Mouse (Mus musculus) intestine, embryonic 16.5 days (tissue): ENCODE measurements at regions not wholly inside any gene's neighbourhood (a gene's known extent, or its start where the extent isn't known, plus 50 kb on each side); places are given as distances from the start of the nearest gene placed in this dataset.

Source experiments
- ATAC-seq: fragments of 200-750 bp; cut with Nextera tagmentation; 2 replicates; pipeline ENCODE4 v1.8.0; 2017; ENCODE audit warnings: moderate TSS enrichment, moderate library complexity
- H3K27ac ChIP-seq: fragments of 300-500 bp; sonication (generic); 2 replicates; pipeline ENCODE4 v1.5.1; 2014; ENCODE audit warnings: mild to moderate bottlenecking, low read length
- H3K27me3 ChIP-seq: fragments of 300-500 bp; sonication (generic); replicated peaks from 2 replicates; pipeline ENCODE4 v1.6.1; 2014; ENCODE audit warnings: low read length, control low read depth, mixed read lengths; ENCODE audit not compliant: control insufficient read depth, insufficient read depth
- H3K36me3 ChIP-seq: fragments of 300-500 bp; sonication (generic); 2 replicates; pipeline ENCODE4 v1.6.1; 2014; ENCODE audit warnings: low read length, control low read depth; ENCODE audit not compliant: control insufficient read depth, insufficient read depth
- H3K4me1 ChIP-seq: fragments of 300-500 bp; sonication (generic); 2 replicates; pipeline ENCODE4 v1.6.1; 2014; ENCODE audit warnings: low read length, control low read depth, mixed read lengths; ENCODE audit not compliant: control insufficient read depth, insufficient read depth
- H3K4me2 ChIP-seq: fragments of 300-500 bp; sonication (generic); 2 replicates; pipeline ENCODE4 v1.6.1; 2014; ENCODE audit warnings: low read depth, low read length, control low read depth
- H3K4me3 ChIP-seq: fragments of 300-500 bp; sonication (generic); 2 replicates; pipeline ENCODE4 v1.5.1; 2014; ENCODE audit warnings: mild to moderate bottlenecking, low read length
- H3K9ac ChIP-seq: fragments of 300-500 bp; sonication (generic); 2 replicates; pipeline ENCODE4 v1.6.1; 2014; ENCODE audit warnings: low read depth, low read length
- H3K9me3 ChIP-seq: fragments of 300-500 bp; sonication (generic); 2 replicates; pipeline ENCODE4 v1.6.1; 2016; ENCODE audit warnings: low read length, control low read depth; ENCODE audit not compliant: control insufficient read depth
- WGBS: fragments of 180-500 bp; shearing (Covaris S2); extraction: QIAGEN DNeasy Blood & Tissue Kit; methylation state at CpG from one replicate; pipeline ENCODE4 v1.1.7; 2014; 5-methylcytosine and 5-hydroxymethylcytosine counted together

DNA sequence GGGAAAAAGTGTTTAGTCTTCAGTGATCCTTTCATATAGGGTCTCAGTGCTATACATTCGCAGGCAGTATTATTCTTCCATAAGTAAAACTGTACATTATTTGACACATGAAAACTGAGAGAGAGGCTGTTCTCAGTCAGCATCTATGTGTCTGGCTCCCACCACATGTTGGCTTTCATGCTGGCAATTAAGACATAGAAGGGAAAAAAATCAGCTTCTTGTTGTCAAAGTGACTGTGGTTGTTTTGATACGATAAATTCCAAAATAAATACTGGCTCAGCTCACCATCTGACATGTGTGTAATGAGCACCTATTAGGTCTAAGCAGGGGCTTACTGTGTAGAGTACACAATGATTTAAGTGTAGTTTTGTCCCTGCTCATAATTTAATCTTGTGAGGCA lies 251.0 kb upstream of the Hnrnpa3 start:
- Histone ChIP-seq H3K27ac (no peak overlapping the region), H3K9ac (no peak overlapping the region), H3K9me3 (no peaks in the 10 kb centered on the region), H3K4me2 (no peak overlapping the region), H3K4me1 (no peaks in the 10 kb centered on the region), H3K4me3 (no peak overlapping the region), H3K27me3 (no peaks in the 10 kb centered on the region), H3K36me3 (no peaks in the 10 kb centered on the region)
- ATAC-seq: no peak
- WGBS: 90% methylated on average over 2 of the region's 2 CpGs

DNA sequence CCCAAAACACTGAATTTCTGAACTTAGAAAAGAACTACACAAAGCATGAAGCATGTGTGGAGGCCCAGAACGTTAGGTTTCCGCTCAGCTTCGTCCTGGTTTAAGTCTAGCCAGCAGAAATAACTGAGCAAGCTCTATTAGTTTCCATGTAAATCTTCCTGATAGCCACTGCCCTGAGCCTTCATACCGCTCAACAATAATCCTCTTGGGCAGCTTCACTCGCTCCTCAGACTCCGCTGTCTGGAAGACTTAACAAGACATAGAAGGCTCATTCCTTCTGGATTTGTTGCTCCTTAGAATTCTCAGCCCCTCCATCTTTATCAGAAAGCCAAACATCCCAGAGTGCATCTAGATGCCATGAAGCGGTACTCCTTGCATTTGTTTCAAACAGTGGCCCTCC lies 249.3 kb upstream of the Hnrnpa3 start:
- ATAC-seq: no peak

DNA sequence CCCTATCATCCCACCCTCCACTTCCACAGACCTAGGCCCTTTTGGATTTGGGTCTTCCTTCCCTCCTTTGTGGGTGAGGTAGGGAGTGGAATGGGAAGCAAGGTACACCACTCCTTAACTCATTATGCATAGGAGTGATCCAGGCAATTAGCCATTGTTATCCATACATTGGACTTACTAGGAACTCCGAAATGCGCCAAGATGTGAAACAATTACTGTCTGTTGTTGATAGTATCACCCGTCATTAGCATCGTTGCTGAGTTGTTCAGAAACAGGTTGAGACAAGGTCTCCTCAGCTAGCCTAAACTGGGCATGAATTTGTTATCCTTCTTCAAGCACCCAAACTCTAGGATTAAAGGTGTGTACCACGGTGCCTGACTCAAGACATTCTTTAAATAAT lies 246.3 kb upstream of the Hnrnpa3 start:
- H3K9me3 ChIP-seq: no peaks in the 10 kb centered on the region
- WGBS: 92% methylated on average over 5 of the region's 5 CpGs
- H3K4me3 ChIP-seq: no peak overlapping the region
- no peak overlapping the region for H3K27ac ChIP-seq
- no peak for ATAC-seq
- no peaks in the 10 kb centered on the region for H3K27me3 ChIP-seq
- H3K4me2 ChIP-seq: no peak overlapping the region
- no peaks in the 10 kb centered on the region for H3K4me1 ChIP-seq
- H3K36me3 ChIP-seq: no peaks in the 10 kb centered on the region
- no peak overlapping the region for H3K9ac ChIP-seq

More for the DNA sequence above, 249.3 kb upstream of the Hnrnpa3 start:
- Histone ChIP-seq H3K27ac (no peak overlapping the region), H3K4me3 (no peak overlapping the region), H3K9me3 (no peaks in the 10 kb centered on the region), H3K36me3 (no peaks in the 10 kb centered on the region), H3K4me2 (no peak overlapping the region), H3K27me3 (no peaks in the 10 kb centered on the region), H3K9ac (no peak overlapping the region), H3K4me1 (no peaks in the 10 kb centered on the region)
- 89% methylated on average over 7 of the region's 7 CpGs for WGBS

DNA sequence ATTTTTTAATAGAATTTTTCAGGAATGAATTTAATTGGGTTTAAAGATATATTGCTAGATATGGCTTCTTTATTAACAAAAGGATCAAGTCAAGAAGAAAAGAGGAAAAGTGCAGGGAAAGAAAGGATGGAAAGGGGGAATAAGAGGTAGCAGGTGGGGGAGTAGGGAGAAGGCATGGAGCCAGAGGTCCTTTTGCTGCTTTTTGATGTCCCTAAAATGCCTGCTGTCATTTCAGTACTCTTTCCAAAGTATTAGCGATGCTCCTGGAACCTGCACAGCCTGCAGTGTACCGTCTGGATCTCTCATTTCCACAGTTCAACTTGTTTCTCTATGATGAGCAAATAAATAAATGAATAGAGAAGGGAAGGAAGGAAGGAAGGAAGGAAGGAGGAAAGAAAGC lies 240.4 kb upstream of the Hnrnpa3 start:
- no peak overlapping the region for H3K4me2 ChIP-seq
- H3K9ac ChIP-seq: no peak overlapping the region
- H3K4me1 ChIP-seq: peaks cover under 1% of the 10 kb centered on the region
- no peaks in the 10 kb centered on the region for H3K27me3 ChIP-seq
- H3K9me3 ChIP-seq: no peaks in the 10 kb centered on the region
- no peak overlapping the region for H3K4me3 ChIP-seq
- H3K27ac ChIP-seq: no peak overlapping the region
- WGBS: 85% methylated on average over 2 of the region's 2 CpGs
- H3K36me3 ChIP-seq: no peaks in the 10 kb centered on the region
- ATAC-seq: no peak

DNA sequence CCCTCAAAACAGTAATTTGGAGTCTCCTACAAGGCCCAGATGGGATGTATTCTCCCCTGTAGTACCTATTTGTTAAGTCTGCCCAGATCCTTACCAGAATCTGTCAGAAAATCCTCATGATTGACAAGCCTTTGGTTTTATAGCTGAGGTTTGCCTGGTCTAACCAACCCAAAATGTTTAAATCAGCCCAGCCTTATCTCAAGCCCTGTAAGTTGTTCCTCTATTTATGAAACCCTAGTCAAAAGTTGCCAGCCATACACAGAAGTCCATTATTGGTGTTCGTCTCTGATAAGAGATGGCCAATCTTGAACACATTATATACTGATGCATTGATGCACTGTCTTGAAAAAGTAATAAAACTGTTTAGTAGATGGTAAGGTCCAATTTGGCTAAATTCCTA lies 239.9 kb upstream of the Hnrnpa3 start:
- no peak overlapping the region for H3K27ac ChIP-seq
- 92% methylated on average over 1 of the region's 1 CpGs for WGBS

DNA sequence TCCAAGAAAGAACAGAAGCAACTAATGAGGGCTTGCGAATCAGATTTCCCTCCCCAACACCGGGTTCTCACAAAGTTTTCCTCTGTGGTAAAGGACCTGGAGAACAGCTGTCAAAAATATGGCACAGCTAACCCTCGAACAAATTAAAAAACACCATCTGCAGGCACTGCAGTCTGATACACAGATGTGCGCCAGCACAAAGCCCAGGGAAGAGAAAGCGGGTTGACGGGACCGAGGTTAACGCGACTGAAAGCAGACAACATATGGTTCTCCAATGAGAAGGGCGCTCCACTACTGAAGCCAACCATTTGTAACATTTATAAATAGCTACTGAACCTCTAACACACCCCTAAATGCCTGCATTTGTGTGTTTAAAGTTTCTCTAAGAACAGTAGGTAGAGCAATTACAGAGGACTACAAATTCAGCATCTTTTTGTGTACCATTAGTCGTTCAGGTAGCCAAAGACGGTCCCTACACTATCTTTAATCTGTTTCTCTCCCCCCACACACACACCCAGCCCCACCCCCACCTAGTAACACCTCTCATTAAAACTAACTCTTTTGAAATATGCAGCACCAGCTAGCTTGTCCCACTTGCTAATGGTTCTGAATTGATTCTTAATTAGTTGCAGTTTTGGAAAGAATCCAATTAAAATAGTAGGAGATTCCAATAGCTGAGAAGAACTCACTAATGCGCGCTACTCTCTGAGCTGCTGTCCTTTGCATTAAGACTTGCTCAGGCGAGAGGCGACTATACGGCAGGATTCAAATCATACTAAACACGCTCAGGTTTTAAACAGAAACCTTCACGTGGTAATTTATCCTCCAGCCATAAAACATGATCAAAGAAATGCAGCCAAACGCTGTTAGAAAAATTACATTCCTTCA lies 236.0 kb upstream of the Hnrnpa3 start:
- no peak for ATAC-seq
- H3K9ac ChIP-seq: no peak overlapping the region
- no peaks in the 10 kb centered on the region for H3K27me3 ChIP-seq
- H3K27ac ChIP-seq: no peak overlapping the region
- no peaks in the 10 kb centered on the region for H3K9me3 ChIP-seq
- no peak overlapping the region for H3K4me2 ChIP-seq
- 60% methylated on average over 20 of the region's 20 CpGs for WGBS
- H3K4me3 ChIP-seq: no peak overlapping the region
- H3K4me1 ChIP-seq: peaks cover 4% of the 10 kb centered on the region
- no peaks in the 10 kb centered on the region for H3K36me3 ChIP-seq

More for the DNA sequence above, 239.9 kb upstream of the Hnrnpa3 start:
- H3K4me2 ChIP-seq: no peak overlapping the region
- no peaks in the 10 kb centered on the region for H3K9me3 ChIP-seq
- peaks cover 4% of the 10 kb centered on the region for H3K4me1 ChIP-seq
- no peak for ATAC-seq
- no peaks in the 10 kb centered on the region for H3K27me3 ChIP-seq
- no peaks in the 10 kb centered on the region for H3K36me3 ChIP-seq
- H3K9ac ChIP-seq: no peak overlapping the region
- no peak overlapping the region for H3K4me3 ChIP-seq

DNA sequence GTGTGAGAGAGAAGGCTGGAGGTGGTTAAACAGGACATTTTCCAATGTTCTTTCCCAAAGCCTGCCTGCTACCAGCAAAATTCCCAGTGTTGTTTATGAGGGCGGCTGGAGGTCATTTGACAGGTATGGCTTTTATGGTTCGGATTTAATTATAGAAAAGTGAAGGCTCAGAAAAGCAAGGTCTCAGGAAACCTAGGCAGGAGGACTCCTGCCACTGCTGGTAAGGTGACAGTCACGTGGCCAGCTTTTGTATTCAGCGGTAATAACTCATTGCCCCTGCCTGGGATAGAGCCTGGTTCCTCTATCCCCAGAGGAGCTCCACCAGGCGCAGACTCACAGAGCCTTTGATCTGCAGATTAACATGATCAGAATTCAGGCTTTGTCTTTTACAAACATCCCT lies 235.2 kb upstream of the Hnrnpa3 start:
- Histone ChIP-seq H3K9ac (no peak overlapping the region), H3K27me3 (no peaks in the 10 kb centered on the region), H3K9me3 (no peaks in the 10 kb centered on the region), H3K4me2 (no peak overlapping the region), H3K36me3 (no peaks in the 10 kb centered on the region), H3K4me1 (peaks cover 4% of the 10 kb centered on the region), H3K27ac (no peak overlapping the region), H3K4me3 (no peak overlapping the region)
- WGBS: 34% methylated on average over 5 of the region's 5 CpGs
- ATAC-seq: no peak

DNA sequence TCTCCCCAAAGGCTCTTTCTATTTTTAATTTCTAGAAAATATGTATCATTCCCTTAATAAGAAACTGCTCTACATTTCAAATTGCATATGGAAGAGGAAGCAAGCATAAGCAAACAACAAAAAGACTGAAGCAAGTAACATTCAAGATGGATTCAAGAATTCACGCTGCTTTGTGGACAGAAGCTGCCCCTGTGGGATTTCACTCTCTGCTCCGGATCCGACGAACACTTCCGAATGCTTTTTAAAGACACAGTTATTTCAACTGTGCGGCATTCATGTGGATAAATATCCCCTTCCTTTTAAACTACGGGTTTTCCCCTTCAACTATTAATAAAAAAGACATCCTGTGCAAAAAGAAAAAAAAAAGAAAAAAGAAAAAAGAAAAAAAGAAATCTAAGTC lies 234.7 kb upstream of the Hnrnpa3 start:
- Histone ChIP-seq H3K4me2 (no peak overlapping the region), H3K4me1 (peaks cover 4% of the 10 kb centered on the region)
- WGBS: 40% methylated on average over 7 of the region's 7 CpGs

DNA sequence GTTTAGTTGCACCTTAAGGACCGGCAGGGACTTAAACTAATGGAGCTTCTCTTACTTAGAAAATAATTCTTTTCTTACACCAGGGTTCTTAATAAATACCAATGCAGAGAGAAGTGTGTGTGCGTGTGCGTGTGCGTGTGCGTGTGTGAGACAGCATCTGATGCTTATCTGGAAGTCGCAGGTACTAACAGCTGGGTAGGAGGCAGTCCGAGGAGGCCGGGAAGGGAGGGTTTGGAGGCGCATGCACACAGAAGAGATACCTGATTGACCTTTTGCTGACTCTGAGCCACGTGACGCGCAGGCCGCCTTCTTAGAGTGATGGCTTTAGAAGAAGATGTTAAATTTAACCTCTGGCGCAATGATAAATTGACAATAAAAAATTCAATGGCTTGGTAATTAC lies 234.2 kb upstream of the Hnrnpa3 start:
- Histone ChIP-seq H3K36me3 (no peaks in the 10 kb centered on the region), H3K4me3 (no peak overlapping the region), H3K4me2 (no peak overlapping the region), H3K27me3 (no peaks in the 10 kb centered on the region), H3K9ac (no peak overlapping the region), H3K4me1 (peaks cover 4% of the 10 kb centered on the region), H3K27ac (no peak overlapping the region), H3K9me3 (no peaks in the 10 kb centered on the region)
- ATAC-seq: no peak
- WGBS: 64% methylated on average over 14 of the region's 14 CpGs

More for the DNA sequence above, 234.7 kb upstream of the Hnrnpa3 start:
- Histone ChIP-seq H3K9me3 (no peaks in the 10 kb centered on the region), H3K4me3 (no peak overlapping the region), H3K9ac (no peak overlapping the region), H3K27me3 (no peaks in the 10 kb centered on the region), H3K27ac (no peak overlapping the region), H3K36me3 (no peaks in the 10 kb centered on the region)
- no peak for ATAC-seq

DNA sequence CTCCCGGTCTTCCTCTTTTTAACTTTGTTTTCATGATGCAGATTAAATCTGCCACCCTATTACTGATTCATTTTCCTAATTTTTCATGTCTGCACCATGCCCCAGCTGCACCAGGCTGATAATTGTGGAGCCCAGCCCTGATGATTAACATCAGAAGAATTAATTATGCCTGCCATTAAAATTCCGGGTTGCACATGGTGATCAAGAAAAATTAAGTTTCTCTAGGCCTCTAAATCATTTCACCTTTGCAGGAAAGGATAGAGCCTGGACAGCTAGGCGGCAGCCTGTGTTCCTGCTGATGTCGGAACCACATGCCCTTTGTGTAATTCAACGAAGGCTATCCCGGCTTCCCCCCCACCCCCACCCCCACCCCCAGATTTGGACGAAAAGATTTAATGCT lies 233.7 kb upstream of the Hnrnpa3 start:
- Histone ChIP-seq H3K27me3 (no peaks in the 10 kb centered on the region), H3K4me1 (peaks cover 4% of the 10 kb centered on the region), H3K4me3 (no peak overlapping the region), H3K9me3 (no peaks in the 10 kb centered on the region), H3K4me2 (no peak overlapping the region), H3K9ac (no peak overlapping the region), H3K27ac (no peak overlapping the region), H3K36me3 (no peaks in the 10 kb centered on the region)
- WGBS: 43% methylated on average over 7 of the region's 7 CpGs
- no peak for ATAC-seq
